Comparison of ENCODE assay signal across 8 mouse cellular contexts in the genomic region with DNA sequence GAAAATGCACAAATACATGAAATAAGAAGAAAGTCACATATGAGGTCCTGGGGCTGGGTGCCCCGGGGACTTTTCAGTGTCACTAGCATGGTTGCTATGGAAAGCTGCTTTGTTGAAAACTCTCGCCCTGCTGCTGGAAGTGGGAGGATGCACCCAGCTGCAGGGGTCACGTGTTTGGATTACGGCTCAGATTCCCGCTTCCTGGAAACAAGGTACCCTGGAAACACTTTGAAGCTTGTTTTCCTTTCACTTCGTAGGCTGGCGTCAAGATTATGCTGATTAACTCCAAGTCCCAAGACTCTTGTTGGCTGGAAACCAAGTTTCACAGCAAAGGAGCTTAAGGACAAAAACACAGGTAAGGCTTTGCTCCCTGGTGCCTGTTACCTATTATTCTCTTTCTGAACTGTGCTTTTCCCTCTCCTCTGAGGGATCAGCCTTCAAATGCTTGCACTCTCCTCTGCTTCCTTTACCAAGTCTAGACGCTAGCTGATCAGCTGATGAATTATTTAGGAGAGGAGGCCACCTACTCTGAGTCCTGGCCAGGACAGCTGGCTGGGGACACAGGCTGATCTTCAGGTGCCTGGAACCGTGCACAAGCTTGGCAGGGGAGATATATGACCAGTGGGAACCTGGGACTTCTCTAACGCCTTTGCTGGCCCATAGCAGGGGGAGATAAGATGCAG. TPM values are rescaled to one million over a fixed set of nuclear protein-coding genes. Genes with fewer than 3 reads are reported as not detected.
DNase-seq lines count a peak whose midpoint lies in the region; ATAC-seq lines count a peak whose summit lies in the region.

No protein-coding gene starts in this region.

- no peaks in the 10 kb centered on the region for H3K36me3 ChIP-seq in forebrain, embryonic 10.5 days (replicated peaks)
- no peaks in the 10 kb centered on the region for H3K36me3 ChIP-seq in hindbrain, embryonic 16.5 days (ENCODE audit: control insufficient read depth, insufficient read depth, low read length)
- H3K36me3 ChIP-seq in liver, embryonic 13.5 days = no peaks in the 10 kb centered on the region

- H3K4me1 ChIP-seq in forebrain, embryonic 10.5 days = peaks cover 25% of the 10 kb centered on the region
- peaks cover 18% of the 10 kb centered on the region for H3K4me1 ChIP-seq in hindbrain, embryonic 16.5 days (ENCODE audit: control insufficient read depth, insufficient read depth, low read depth, low read length)
- H3K4me1 ChIP-seq in liver, embryonic 13.5 days (replicated peaks) = no peaks in the 10 kb centered on the region

- peak overlapping the region; percentile 77 for H3K27ac ChIP-seq in forebrain, embryonic 10.5 days
- H3K27ac ChIP-seq in hindbrain, embryonic 16.5 days (ENCODE audit: low read depth, low read length) = no peak overlapping the region
- H3K27ac ChIP-seq in liver, embryonic 13.5 days = no peak overlapping the region

- H3K9ac ChIP-seq in hindbrain, embryonic 16.5 days (ENCODE audit: low read depth, low read length) = peak overlapping the region; percentile 39
- H3K9ac ChIP-seq in liver, embryonic 13.5 days = no peak overlapping the region

- no peaks in the 10 kb centered on the region for H3K27me3 ChIP-seq in forebrain, embryonic 10.5 days (ENCODE audit: poor library complexity, severe bottlenecking)
- H3K27me3 ChIP-seq in hindbrain, embryonic 16.5 days (replicated peaks; ENCODE audit: control insufficient read depth, insufficient read depth, low read length) = no peaks in the 10 kb centered on the region
- no peaks in the 10 kb centered on the region for H3K27me3 ChIP-seq in liver, embryonic 13.5 days

- H3K4me2 ChIP-seq in hindbrain, embryonic 16.5 days (ENCODE audit: low read length) = peak overlapping the region; percentile 46
- H3K4me2 ChIP-seq in liver, embryonic 13.5 days = peak overlapping the region; percentile 23; the same call in 1 of the 2 replicates

- ATAC-seq in hindbrain, embryonic 16.5 days = peak; percentile 48; the same call in 1 of the 2 replicates
- ATAC-seq in liver, embryonic 13.5 days (ENCODE audit: low read depth) = no peak

- no peaks in the 10 kb centered on the region for H3K9me3 ChIP-seq in forebrain, embryonic 10.5 days
- no peaks in the 10 kb centered on the region for H3K9me3 ChIP-seq in hindbrain, embryonic 16.5 days (ENCODE audit: control insufficient read depth, low read length)
- H3K9me3 ChIP-seq in liver, embryonic 13.5 days (replicated peaks) = no peaks in the 10 kb centered on the region

- peak; percentile 33 to 39 for DNase-seq in left cerebral cortex, postnatal 14 days (ENCODE audit: low spot score in 2 of 2)
- DNase-seq in left cerebral cortex, adult 8-10 months (ENCODE audit: low spot score in 2 of 2) = no peak
- peak; percentile 55 for DNase-seq in forebrain, embryonic 10.5 days (ENCODE audit: extremely low spot score, low spot score)
- no peak for DNase-seq in liver, embryonic 13.5 days
- DNase-seq in retina, embryonic 14.5 days (ENCODE audit: low spot score) = peak; percentile 58
- no peak for DNase-seq in ovary, postnatal 10 days (ENCODE audit: low spot score)
- DNase-seq in ovary, postnatal 14 days (ENCODE audit: low spot score) = no peak

- intact Hi-C loops in left cerebral cortex, postnatal 14 days (cut with DNase I) = no loop called here

- peak overlapping the region; percentile 21; the same call in 1 of the 2 replicates for H3K4me3 ChIP-seq in forebrain, embryonic 10.5 days
- no peak overlapping the region for H3K4me3 ChIP-seq in hindbrain, embryonic 16.5 days (ENCODE audit: low read length)
- H3K4me3 ChIP-seq in liver, embryonic 13.5 days (replicated peaks) = no peak overlapping the region

- WGBS in forebrain, embryonic 10.5 days = 7% methylated on average over 10 of the region's 10 CpGs
- WGBS in hindbrain, embryonic 16.5 days = 3% methylated on average over 10 of the region's 10 CpGs
- 41% methylated on average over 10 of the region's 10 CpGs for WGBS in liver, embryonic 13.5 days (ENCODE audit: insufficient replicate concordance)

RNA-seq across cellular contexts. Expression of a gene that starts 3.9 kb away (rescaled TPM):
- under 1 TPM; 0.33 to 0.36 TPM for total RNA-seq in left cerebral cortex, postnatal 14 days (2021)
- total RNA-seq in left cerebral cortex, adult 8-10 months (2022) = 1 to 10 TPM in 1 of 4 experiments, under 1 TPM in 3; 0.57 to 1.2 (median 0.71) TPM
- 0.32 and 0.50 TPM in 2 replicates for polyA plus RNA-seq in forebrain, embryonic 10.5 days (2016; fragmentation: Nextera tagmentation; extraction: Ambion mirVana)
- polyA plus RNA-seq in hindbrain, embryonic 16.5 days (2015; fragmentation: Nextera tagmentation; extraction: Ambion mirVana) = 0.36 and 0.40 TPM in 2 replicates
- 0.03 and 0.05 TPM in 2 replicates for polyA plus RNA-seq in liver, embryonic 13.5 days (2015; fragmentation: Nextera tagmentation; extraction: Ambion mirVana)

Comparison
In these comparisons a context has a peak if more than half of its experiments do, and no peak if none do; other contexts are left out.
1. DNase-seq: peak in left cerebral cortex, postnatal 14 days (2 of 2), forebrain, embryonic 10.5 days (single experiment) and retina, embryonic 14.5 days (single experiment); none in left cerebral cortex, adult 8-10 months (0 of 2), liver, embryonic 13.5 days (single experiment), ovary, postnatal 10 days (single experiment) and ovary, postnatal 14 days (single experiment).